Mouse (Mus musculus) mouse trophoblast stem cell (cell line): ENCODE data around the gene Fmo5.

Experiments used
- in situ Hi-C, 2 experiments: fragments of 300-500 bp; cut with MseI, MboI; formaldehyde crosslinking; loops; 2 replicates in 1 of 2; 3 replicates in 1 of 2; pipeline ENCODE4 v1.15.1; 2025

Fmo5 gene

GRCm38 (mm10) chr3:97680631-97681320 lies 52.2 kb downstream of the Fmo5 start:
- in situ Hi-C loops: loop anchor here (5.0 to 10.0 kb wide), 2 partner anchors 197 to 204 kb away; partner anchors contain the start of gene Pde4dip (in 1 of the 2)

GRCm38 (mm10) chr3:97681321-97682158 lies 52.9 kb downstream of the Fmo5 start:
- in situ Hi-C loops: loop anchor here (5.0 to 10.0 kb wide), 2 partner anchors 196 to 203 kb away; partner anchors contain the start of gene Pde4dip (in 1 of the 2)

- in situ Hi-C loops: loop anchor here (5.0 to 10.0 kb wide), 2 partner anchors 195 to 203 kb away; partner anchors contain the start of gene Pde4dip (in 1 of the 2)
These were observed 53.5 kb downstream of the Fmo5 start for GRCm38 (mm10) chr3:97682159-97682502.

GRCm38 (mm10) chr3:97682576-97682975 lies 54.0 kb downstream of the Fmo5 start:
- in situ Hi-C loops: loop anchor here (5.0 to 10.0 kb wide), 2 partner anchors 195 to 202 kb away; partner anchors contain the start of gene Pde4dip (in 1 of the 2)

- in situ Hi-C loops: loop anchor here (5.0 to 10.0 kb wide), 2 partner anchors 194 to 201 kb away; partner anchors contain the start of gene Pde4dip (in 1 of the 2)
These were observed 55.1 kb downstream of the Fmo5 start for GRCm38 (mm10) chr3:97683560-97684195.

GRCm38 (mm10) chr3:97686372-97687117 lies 57.9 kb downstream of the Fmo5 start:
- in situ Hi-C loops: loop anchor here in 1 of 2 experiments (10.0 kb wide), 1 partner anchor 198 kb away; the partner anchor contains the start of gene Pde4dip

- in situ Hi-C loops: loop anchor here in 1 of 2 experiments (10.0 kb wide), 1 partner anchor 196 kb away; the partner anchor contains the start of gene Pde4dip
These were observed 60.7 kb downstream of the Fmo5 start for GRCm38 (mm10) chr3:97689289-97689688.

GRCm38 (mm10) chr3:97690590-97690989 lies 62.0 kb downstream of the Fmo5 start:
- in situ Hi-C loops: no loop called here

GRCm38 (mm10) chr3:97691443-97692017 lies 62.9 kb downstream of the Fmo5 start:
- in situ Hi-C loops: no loop called here

- in situ Hi-C loops: no loop called here
These were observed 65.2 kb downstream of the Fmo5 start for GRCm38 (mm10) chr3:97693806-97694205.

- in situ Hi-C loops: no loop called here
These were observed 68.3 kb downstream of the Fmo5 start for GRCm38 (mm10) chr3:97696866-97697265.

GRCm38 (mm10) chr3:97697291-97697690 lies 68.7 kb downstream of the Fmo5 start:
- in situ Hi-C loops: no loop called here

- in situ Hi-C loops: no loop called here
These were observed 70.5 kb downstream of the Fmo5 start for GRCm38 (mm10) chr3:97699061-97699460.

- in situ Hi-C loops: no loop called here
These were observed 72.6 kb downstream of the Fmo5 start for GRCm38 (mm10) chr3:97701198-97701597.

GRCm38 (mm10) chr3:97702448-97703080 lies 74.0 kb downstream of the Fmo5 start:
- in situ Hi-C loops: no loop called here
